Mouse (Mus musculus): ENCODE data around the gene Nup88. TPM values are rescaled to one million over a fixed set of nuclear protein-coding genes. Genes with fewer than 3 reads are reported as not detected.
"Not testable (repeated sequence)": the region's sequence is repeated elsewhere in the genome, so short reads cannot be mapped to it uniquely, and the experiment has no call there.

The Nup88 gene
- polyA plus RNA-seq, 2 experiments from 2014 or later, result 71.4 to 92.7 TPM

- peak; percentile 6 for ATAC-seq
Measured at GRCm38 (mm10) chr11:70969271-70969794, 440 bp downstream of the Nup88 start.

GRCm38 (mm10) chr11:70964222-70964907, 5.4 kb downstream of the Nup88 start:
- ATAC-seq, result no peak

- ATAC-seq, result no peak
Measured at GRCm38 (mm10) chr11:70960786-70961554, 8.8 kb downstream of the Nup88 start.

- ATAC-seq, result no peak
Measured at GRCm38 (mm10) chr11:70954711-70955110, 15.1 kb downstream of the Nup88 start.

GRCm38 (mm10) chr11:70944935-70945817, 24.6 kb downstream of the Nup88 start:
- no peak for ATAC-seq

- ATAC-seq, result no peak
Measured at GRCm38 (mm10) chr11:70943651-70944050, 26.1 kb downstream of the Nup88 start.

- ATAC-seq, result no peak
Measured at GRCm38 (mm10) chr11:70942596-70942995, 27.2 kb downstream of the Nup88 start.

GRCm38 (mm10) chr11:70935316-70935715, 34.5 kb downstream of the Nup88 start:
- ATAC-seq, result no peak

- ATAC-seq, result no peak
Measured at GRCm38 (mm10) chr11:70931461-70931860, 38.3 kb downstream of the Nup88 start.

- ATAC-seq, result no peak
Measured at GRCm38 (mm10) chr11:70919524-70919923, 50.2 kb downstream of the Nup88 start.

- ATAC-seq, result no peak
Measured at GRCm38 (mm10) chr11:70917896-70918295, 51.9 kb downstream of the Nup88 start.

GRCm38 (mm10) chr11:70911920-70912319, 57.9 kb downstream of the Nup88 start:
- no peak for ATAC-seq

GRCm38 (mm10) chr11:70911323-70911722, 58.5 kb downstream of the Nup88 start:
- ATAC-seq, result no peak

GRCm38 (mm10) chr11:70906681-70907080, 63.1 kb downstream of the Nup88 start:
- no peak for ATAC-seq

- not testable (repeated sequence) for ATAC-seq
Measured at GRCm38 (mm10) chr11:70898182-70898581, 71.6 kb downstream of the Nup88 start.

GRCm38 (mm10) chr11:70897680-70898079, 72.1 kb downstream of the Nup88 start:
- no peak for ATAC-seq

Other genes starting within 250 kb of the Nup88 start
- gene Zfp3, start 205.8 kb downstream of the Nup88 start, polyA plus RNA-seq (2017; shearing (Covaris generic)), result 1 to 10 TPM; 4.0 to 5.3 TPM
- under 1 TPM in 1 of 2 experiments, not detected in 1; 0.81 TPM for gene Scimp, start 157.4 kb downstream of the Nup88 start, polyA plus RNA-seq (2017; shearing (Covaris generic))
- gene Rabep1, start 125.2 kb downstream of the Nup88 start, polyA plus RNA-seq (2017; shearing (Covaris generic)), result 10 to 100 TPM in 1 of 2 experiments, 1 to 10 TPM in 1; 8.5 to 10.9 TPM
- 10 to 100 TPM; 70.1 to 90.2 TPM for gene Rpain, start 240 bp upstream of the Nup88 start, polyA plus RNA-seq (2017; shearing (Covaris generic))
- gene C1qbp, start 13.1 kb upstream of the Nup88 start, polyA plus RNA-seq (2017; shearing (Covaris generic)), result 10 to 100 TPM in 1 of 2 experiments, 1 to 10 TPM in 1; 3.7 to 16.3 TPM
- 1 to 10 TPM; 5.0 to 6.0 TPM for gene Dhx33, start 34.5 kb upstream of the Nup88 start, polyA plus RNA-seq (2017; shearing (Covaris generic))
- gene Mis12, start 49.6 kb upstream of the Nup88 start, polyA plus RNA-seq (2017; shearing (Covaris generic)), result 10 to 100 TPM; 18.8 to 24.4 TPM
- gene Derl2, start 49.9 kb upstream of the Nup88 start, polyA plus RNA-seq (2017; shearing (Covaris generic)), result 100 to 1,000 TPM; 121 to 138 TPM
- gene 6330403K07Rik, start 63.5 kb upstream of the Nup88 start, polyA plus RNA-seq (2017; shearing (Covaris generic)), result 10 to 100 TPM in 1 of 2 experiments, 1 to 10 TPM in 1; 9.6 to 10.8 TPM
- gene Nlrp1a, start 174.7 kb upstream of the Nup88 start, polyA plus RNA-seq (2017; shearing (Covaris generic)), result under 1 TPM; 0.17 to 0.67 TPM